ENCODE assay signal across 10 mouse cellular contexts in genomic region chr6:52178918-52179665, GRCm38 (mm10). TPM values are rescaled to one million over a fixed set of nuclear protein-coding genes. Genes with fewer than 3 reads are reported as not detected.
DNase-seq lines count a peak whose midpoint lies in the region; ATAC-seq and TF ChIP-seq lines count a peak whose summit lies in the region.
"Had no signal": no experiment of that assay in that cellular context is flagged by ENCODE, and none has a peak within 500 bp of the region (broad histone marks: within the 10 kb centered on the region; RNA-seq: fewer than 3 reads in every experiment).

No protein-coding gene starts in this region.

- no peak for TF ChIP-seq CTCF in thymus, adult 2 months (IDR thresholded peaks at IDR 0.05; ENCODE audit: borderline replicate concordance, control insufficient read depth, extremely low read depth, insufficient read depth, low read length, poor library complexity)

- peak overlapping the region; percentile 90 for H3K4me2 ChIP-seq in lung, embryonic 15.5 days
- peak overlapping the region; percentile 23 for H3K4me2 ChIP-seq in liver, embryonic 13.5 days
- H3K4me2 ChIP-seq: midbrain, embryonic 15.5 days had no signal

- peak overlapping the region; percentile 67 for H3K4me3 ChIP-seq in lung, embryonic 15.5 days
- 0 out of 2 replicates have a peak overlapping the region, but pooled peaks have one; percentile 6 for H3K4me3 ChIP-seq in liver, embryonic 13.5 days (replicated peaks)
- H3K4me3 ChIP-seq in thymus, adult 2 months (ENCODE audit: control insufficient read depth, insufficient read depth, low read length) = no peak overlapping the region
- H3K4me3 ChIP-seq: midbrain, embryonic 15.5 days had no signal

- H3K4me1 ChIP-seq in lung, embryonic 15.5 days = peaks cover 41% of the 10 kb centered on the region
- peaks cover 8% of the 10 kb centered on the region for H3K4me1 ChIP-seq in liver, embryonic 13.5 days (replicated peaks)
- no peaks in the 10 kb centered on the region for H3K4me1 ChIP-seq in thymus, adult 2 months (replicated peaks; ENCODE audit: control insufficient read depth, insufficient read depth, low read length)
- H3K4me1 ChIP-seq: midbrain, embryonic 15.5 days had no signal

- H3K9ac ChIP-seq in lung, embryonic 15.5 days = peak overlapping the region; percentile 63
- peak overlapping the region; percentile 39 for H3K9ac ChIP-seq in liver, embryonic 13.5 days
- H3K9ac ChIP-seq: midbrain, embryonic 15.5 days had no signal

- H3K36me3 ChIP-seq in lung, embryonic 15.5 days = no peaks in the 10 kb centered on the region
- H3K36me3 ChIP-seq in liver, embryonic 13.5 days = no peaks in the 10 kb centered on the region
- no peaks in the 10 kb centered on the region for H3K36me3 ChIP-seq in thymus, adult 2 months (ENCODE audit: control insufficient read depth, insufficient read depth, low read length)
- H3K36me3 ChIP-seq: midbrain, embryonic 15.5 days had no signal

- intact Hi-C loops in left cerebral cortex, postnatal 36 days (cut with DNase I) = no loop called here

- no peaks in the 10 kb centered on the region for H3K9me3 ChIP-seq in lung, embryonic 15.5 days
- H3K9me3 ChIP-seq in liver, embryonic 13.5 days (replicated peaks) = no peaks in the 10 kb centered on the region
- H3K9me3 ChIP-seq: midbrain, embryonic 15.5 days had no signal

- H3K27me3 ChIP-seq in lung, embryonic 15.5 days = peaks cover 80% of the 10 kb centered on the region
- H3K27me3 ChIP-seq in liver, embryonic 13.5 days = peaks cover 100% of the 10 kb centered on the region
- no peaks in the 10 kb centered on the region for H3K27me3 ChIP-seq in thymus, adult 2 months (ENCODE audit: control insufficient read depth, insufficient read depth, low read length)

- peak; percentile 28 for DNase-seq in embryo, embryonic 10 days (ENCODE audit: low spot score)
- no peak for DNase-seq in embryo, embryonic 10.5 days (ENCODE audit: low spot score)
- no peak for DNase-seq in lung, postnatal 14 days
- DNase-seq in liver, embryonic 13.5 days = no peak
- DNase-seq in thymus, adult 2 months = no peak
- no peak for DNase-seq in right cerebral cortex, postnatal 36 days (ENCODE audit: low spot score in 2 of 2)
- no peak for DNase-seq in left cerebral cortex, postnatal 36 days (ENCODE audit: low spot score in 2 of 2)
- DNase-seq: right cerebral cortex, postnatal 25 days had no signal

- WGBS in lung, embryonic 15.5 days = 8% methylated on average over 4 of the region's 4 CpGs
- 7% methylated on average over 4 of the region's 4 CpGs for WGBS in liver, embryonic 13.5 days (ENCODE audit: insufficient replicate concordance)
- 85% methylated on average over 4 of the region's 4 CpGs for WGBS in thymus, adult 2 months

- TF ChIP-seq POLR2A in thymus, adult 2 months (IDR thresholded peaks at IDR 0.05; ENCODE audit: control insufficient read depth, extremely low read depth, insufficient read depth, low read length, poor library complexity) = no peak

- ATAC-seq in lung, embryonic 15.5 days (ENCODE audit: borderline replicate concordance, extremely low read depth, low FRiP score, low TSS enrichment) = no peak
- no peak for ATAC-seq in liver, embryonic 13.5 days (ENCODE audit: low read depth)
- ATAC-seq: midbrain, embryonic 15.5 days had no signal

- peak overlapping the region; percentile 98 for H3K27ac ChIP-seq in lung, embryonic 15.5 days
- no peak overlapping the region for H3K27ac ChIP-seq in liver, embryonic 13.5 days
- H3K27ac ChIP-seq in thymus, adult 2 months (ENCODE audit: control insufficient read depth, insufficient read depth, low read length) = no peak overlapping the region
- H3K27ac ChIP-seq: midbrain, embryonic 15.5 days had no signal

RNA-seq across cellular contexts. Expression of gene 5730596B20Rik, which starts 1.8 kb away (rescaled TPM):
- polyA plus RNA-seq in lung, embryonic 15.5 days (2015; fragmentation: Nextera tagmentation; extraction: Ambion mirVana) = 2.1 and 2.3 TPM in 2 replicates
- polyA plus RNA-seq in liver, embryonic 13.5 days (2015; fragmentation: Nextera tagmentation; extraction: Ambion mirVana) = 0.02 and 0.06 TPM in 2 replicates
- polyA plus RNA-seq in thymus, adult 2 months (2012; rRNA removed) = 0.04 TPM in 1 of 2 replicates, not detected in the other
- total RNA-seq in left cerebral cortex, postnatal 36 days (2021) = not detected
- polyA plus RNA-seq: midbrain, embryonic 15.5 days had no signal

RNA-seq across cellular contexts. Expression of gene Hoxa4, which starts 12.5 kb away (rescaled TPM):
- 4.1 and 4.2 TPM in 2 replicates for polyA plus RNA-seq in lung, embryonic 15.5 days (2015; fragmentation: Nextera tagmentation; extraction: Ambion mirVana)
- 0.17 and 0.30 TPM in 2 replicates for polyA plus RNA-seq in liver, embryonic 13.5 days (2015; fragmentation: Nextera tagmentation; extraction: Ambion mirVana)
- polyA plus RNA-seq in thymus, adult 2 months (2012; rRNA removed) = 1.2 and 1.5 TPM in 2 replicates
- total RNA-seq in left cerebral cortex, postnatal 36 days (2021) = not detected
- polyA plus RNA-seq: midbrain, embryonic 15.5 days had no signal

RNA-seq across cellular contexts. Expression of gene Hoxa2, which starts 14.5 kb away (rescaled TPM):
- polyA plus RNA-seq in lung, embryonic 15.5 days (2015; fragmentation: Nextera tagmentation; extraction: Ambion mirVana) = 11.4 and 13.0 TPM in 2 replicates
- polyA plus RNA-seq in liver, embryonic 13.5 days (2015; fragmentation: Nextera tagmentation; extraction: Ambion mirVana) = 0.63 and 0.82 TPM in 2 replicates
- polyA plus RNA-seq in thymus, adult 2 months (2012; rRNA removed) = 0.85 and 1.4 TPM in 2 replicates
- not detected for total RNA-seq in left cerebral cortex, postnatal 36 days (2021)

RNA-seq across cellular contexts. Expression of gene Hoxa1, which starts 21.0 kb away (rescaled TPM):
- 1.3 and 1.4 TPM in 2 replicates for polyA plus RNA-seq in lung, embryonic 15.5 days (2015; fragmentation: Nextera tagmentation; extraction: Ambion mirVana)
- polyA plus RNA-seq in liver, embryonic 13.5 days (2015; fragmentation: Nextera tagmentation; extraction: Ambion mirVana) = 0.52 and 0.66 TPM in 2 replicates
- 0.43 and 0.63 TPM in 2 replicates for polyA plus RNA-seq in thymus, adult 2 months (2012; rRNA removed)
- total RNA-seq in left cerebral cortex, postnatal 36 days (2021) = not detected

RNA-seq across cellular contexts. Expression of gene Hoxa5, which starts 25.3 kb away (rescaled TPM):
- 48.2 and 48.7 TPM in 2 replicates for polyA plus RNA-seq in lung, embryonic 15.5 days (2015; fragmentation: Nextera tagmentation; extraction: Ambion mirVana)
- 0.83 and 1.2 TPM in 2 replicates for polyA plus RNA-seq in liver, embryonic 13.5 days (2015; fragmentation: Nextera tagmentation; extraction: Ambion mirVana)
- polyA plus RNA-seq in thymus, adult 2 months (2012; rRNA removed) = 1.1 and 1.5 TPM in 2 replicates
- not detected for total RNA-seq in left cerebral cortex, postnatal 36 days (2021)
- polyA plus RNA-seq: midbrain, embryonic 15.5 days had no signal
